Mouse (Mus musculus): ENCODE results near the gene Chkb. TPM values are rescaled to one million over a fixed set of nuclear protein-coding genes. Genes with fewer than 3 reads are reported as not detected.

Chkb gene
- polyA plus RNA-seq, 1 experiment from 2014 or later = 44.3 TPM

GRCm38 (mm10) chr15:89399716-89400115 lies 30.0 kb downstream of the Chkb start:
- WGBS (ENCODE audit: insufficient replicate concordance) = 50% methylated on average over 1 of the region's 1 CpGs
- no peak for ATAC-seq

GRCm38 (mm10) chr15:89398146-89398545 lies 31.6 kb downstream of the Chkb start:
- Histone ChIP-seq H3K9me3 (ENCODE audit: low read length) (no peaks in the 10 kb centered on the region), H3K36me3 (replicated peaks; ENCODE audit: insufficient read depth, low read length) (no peaks in the 10 kb centered on the region), H3K4me3 (ENCODE audit: low read depth, low read length) (no peak overlapping the region), H3K4me1 (ENCODE audit: insufficient read depth) (no peaks in the 10 kb centered on the region; the same call in 1 of the 2 replicates), H3K9ac (replicated peaks) (no peak overlapping the region), H3K27me3 (ENCODE audit: insufficient read depth, low read length) (no peaks in the 10 kb centered on the region), H3K27ac (ENCODE audit: low read depth) (no peak overlapping the region), H3K4me2 (ENCODE audit: low read depth, low read length) (no peak overlapping the region)
- DNase-seq (no peak), ATAC-seq (no peak)
- WGBS (ENCODE audit: insufficient replicate concordance) = 71% methylated on average over 2 of the region's 2 CpGs
- TF ChIP-seq CTCF (IDR thresholded peaks at IDR 0.05; ENCODE audit: low read depth) (no peak), EP300 (IDR thresholded peaks at IDR 0.05; ENCODE audit: low read depth) (no peak)

More at GRCm38 (mm10) chr15:89399716-89400115, 30.0 kb downstream of the Chkb start:
- H3K4me1 ChIP-seq (ENCODE audit: insufficient read depth) = no peaks in the 10 kb centered on the region; the same call in 1 of the 2 replicates
- TF ChIP-seq EP300 (IDR thresholded peaks at IDR 0.05; ENCODE audit: low read depth) (no peak), CTCF (IDR thresholded peaks at IDR 0.05; ENCODE audit: low read depth) (no peak)
- no peaks in the 10 kb centered on the region for H3K36me3 ChIP-seq (replicated peaks; ENCODE audit: insufficient read depth, low read length)
- no peak overlapping the region for H3K4me2 ChIP-seq (ENCODE audit: low read depth, low read length)
- H3K4me3 ChIP-seq (ENCODE audit: low read depth, low read length) = no peak overlapping the region
- no peaks in the 10 kb centered on the region for H3K9me3 ChIP-seq (ENCODE audit: low read length)
- H3K27me3 ChIP-seq (ENCODE audit: insufficient read depth, low read length) = no peaks in the 10 kb centered on the region
- no peak overlapping the region for H3K27ac ChIP-seq (ENCODE audit: low read depth)
- no peak for DNase-seq
- no peak overlapping the region for H3K9ac ChIP-seq (replicated peaks)

DNA sequence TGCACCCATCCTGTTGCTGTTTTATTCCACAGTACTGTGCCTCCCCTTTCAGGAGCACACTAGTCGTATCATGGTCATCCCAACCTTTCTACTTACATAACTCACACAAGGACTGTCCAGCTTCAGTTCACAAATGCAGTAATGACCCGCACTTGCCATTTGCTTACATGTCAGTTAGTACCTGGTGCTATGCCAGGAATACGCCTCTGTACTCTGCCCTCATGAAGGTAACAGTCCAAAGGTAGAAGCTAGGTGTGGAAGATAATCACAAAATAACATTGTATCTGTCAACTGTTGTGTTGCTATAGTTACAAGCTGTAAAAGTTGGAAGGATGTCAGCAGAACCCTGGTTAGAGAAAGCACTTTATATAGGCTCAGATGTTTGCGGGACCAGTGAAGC lies 32.8 kb downstream of the Chkb start:
- H3K27me3 ChIP-seq (ENCODE audit: insufficient read depth, low read length) = no peaks in the 10 kb centered on the region
- H3K9me3 ChIP-seq (ENCODE audit: low read length) = no peaks in the 10 kb centered on the region
- peak overlapping the region; percentile 55 for H3K27ac ChIP-seq (ENCODE audit: low read depth)
- H3K4me3 ChIP-seq (ENCODE audit: low read depth, low read length) = no peak overlapping the region
- H3K4me1 ChIP-seq (ENCODE audit: insufficient read depth) = no peaks in the 10 kb centered on the region; the same call in 1 of the 2 replicates
- WGBS (ENCODE audit: insufficient replicate concordance) = 60% methylated on average over 4 of the region's 4 CpGs
- no peak overlapping the region for H3K4me2 ChIP-seq (ENCODE audit: low read depth, low read length)
- no peak overlapping the region for H3K9ac ChIP-seq (replicated peaks)
- H3K36me3 ChIP-seq (replicated peaks; ENCODE audit: insufficient read depth, low read length) = no peaks in the 10 kb centered on the region
- peak; percentile 98 for ATAC-seq
- TF ChIP-seq CTCF (IDR thresholded peaks at IDR 0.05; ENCODE audit: low read depth) = no peak
- peak; percentile 70; the same call in 1 of the 2 replicates for TF ChIP-seq EP300 (IDR thresholded peaks at IDR 0.05; ENCODE audit: low read depth)
- peak; percentile 62 for DNase-seq

GRCm38 (mm10) chr15:89390081-89390480 lies 39.6 kb downstream of the Chkb start:
- Histone ChIP-seq H3K4me2 (ENCODE audit: low read depth, low read length) (no peak overlapping the region), H3K4me3 (ENCODE audit: low read depth, low read length) (no peak overlapping the region), H3K27ac (ENCODE audit: low read depth) (no peak overlapping the region), H3K27me3 (ENCODE audit: insufficient read depth, low read length) (no peaks in the 10 kb centered on the region), H3K9ac (replicated peaks) (no peak overlapping the region), H3K9me3 (ENCODE audit: low read length) (no peaks in the 10 kb centered on the region), H3K4me1 (ENCODE audit: insufficient read depth) (no peaks in the 10 kb centered on the region), H3K36me3 (replicated peaks; ENCODE audit: insufficient read depth, low read length) (no peaks in the 10 kb centered on the region)
- 88% methylated on average over 10 of the region's 10 CpGs for WGBS (ENCODE audit: insufficient replicate concordance)
- no peak for TF ChIP-seq CTCF (IDR thresholded peaks at IDR 0.05; ENCODE audit: low read depth)
- TF ChIP-seq EP300 (IDR thresholded peaks at IDR 0.05; ENCODE audit: low read depth) = no peak
- DNase-seq = no peak
- no peak for ATAC-seq

- H3K4me1 ChIP-seq (ENCODE audit: insufficient read depth) = no peaks in the 10 kb centered on the region
- no peak overlapping the region for H3K9ac ChIP-seq (replicated peaks)
- DNase-seq (no peak), ATAC-seq (no peak)
- H3K9me3 ChIP-seq (ENCODE audit: low read length) = no peaks in the 10 kb centered on the region
- TF ChIP-seq CTCF (IDR thresholded peaks at IDR 0.05; ENCODE audit: low read depth) (no peak), EP300 (IDR thresholded peaks at IDR 0.05; ENCODE audit: low read depth) (no peak)
- no peak overlapping the region for H3K4me2 ChIP-seq (ENCODE audit: low read depth, low read length)
- WGBS (ENCODE audit: insufficient replicate concordance) = 29% methylated on average over 12 of the region's 12 CpGs
- no peak overlapping the region for H3K4me3 ChIP-seq (ENCODE audit: low read depth, low read length)
- H3K27me3 ChIP-seq (ENCODE audit: insufficient read depth, low read length) = no peaks in the 10 kb centered on the region
- H3K27ac ChIP-seq (ENCODE audit: low read depth) = no peak overlapping the region
- no peaks in the 10 kb centered on the region for H3K36me3 ChIP-seq (replicated peaks; ENCODE audit: insufficient read depth, low read length)
Measured at GRCm38 (mm10) chr15:89387127-89387526, 42.6 kb downstream of the Chkb start.

DNA sequence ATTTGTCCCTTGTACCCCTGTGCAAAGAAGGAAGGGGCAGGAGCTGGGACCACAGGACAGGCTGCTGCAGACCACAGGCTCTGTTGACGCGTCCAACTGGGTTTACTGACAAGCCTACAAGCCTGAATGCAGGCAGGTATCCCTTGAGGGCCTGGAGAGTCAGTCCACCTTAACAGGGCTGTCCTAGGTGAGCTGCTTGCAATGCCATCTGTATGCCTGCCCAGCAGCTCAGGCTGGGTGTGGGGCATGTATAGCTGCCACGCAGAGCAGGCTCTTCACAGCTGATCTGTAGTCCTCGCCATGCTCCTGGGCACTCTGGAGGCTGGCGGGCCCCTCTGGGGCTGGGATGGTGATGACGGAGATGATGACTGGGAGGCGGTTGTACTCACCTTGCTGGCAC lies 45.1 kb downstream of the Chkb start, which contains the start of gene Klhdc7b:
TSS of gene Klhdc7b (plus strand) at position 301 of the 400 bp plus-strand sequence.
- Histone ChIP-seq H3K36me3 (replicated peaks; ENCODE audit: insufficient read depth, low read length) (no peaks in the 10 kb centered on the region), H3K4me1 (ENCODE audit: insufficient read depth) (peaks cover 1% of the 10 kb centered on the region; the same call in 1 of the 2 replicates), H3K4me2 (ENCODE audit: low read depth, low read length) (no peak within 1 kb of the TSS), H3K9me3 (ENCODE audit: low read length) (no peaks in the 10 kb centered on the region), H3K9ac (replicated peaks) (no peak within 1 kb of the TSS), H3K4me3 (ENCODE audit: low read depth, low read length) (no peak within 1 kb of the TSS), H3K27me3 (ENCODE audit: insufficient read depth, low read length) (no peaks in the 10 kb centered on the region), H3K27ac (ENCODE audit: low read depth) (no peak within 1 kb of the TSS)
- DNase-seq (no peak), ATAC-seq (no peak)
- 83% methylated on average over 7 of the region's 7 CpGs for WGBS (ENCODE audit: insufficient replicate concordance)
- TF ChIP-seq CTCF (IDR thresholded peaks at IDR 0.05; ENCODE audit: low read depth) (no peak), EP300 (IDR thresholded peaks at IDR 0.05; ENCODE audit: low read depth) (no peak)

All from liver, postnatal 0 days (tissue).